Mouse (Mus musculus): ENCODE data around the gene Dguok.
A peak's percentile ranks its signal among the peaks of the same experiment; 100 is the strongest.

The Dguok gene

DNA sequence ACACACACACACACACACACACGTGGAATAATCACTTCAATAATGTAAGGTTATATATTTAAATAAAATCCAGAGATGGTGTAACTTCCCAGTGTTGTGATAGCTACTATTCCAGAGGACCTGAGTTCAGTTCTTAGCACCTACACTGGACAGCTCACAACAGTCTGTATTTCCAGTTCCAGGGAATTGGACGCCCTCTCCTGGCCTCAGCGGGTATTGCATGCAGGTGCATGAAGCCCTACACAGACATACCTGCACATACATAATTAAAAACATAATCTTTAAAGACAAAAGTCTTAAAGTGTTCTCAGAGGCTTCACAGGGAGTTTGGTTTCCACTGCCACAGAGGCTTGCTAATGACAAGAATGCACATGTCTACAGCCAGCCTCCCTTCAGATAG lies 6.3 kb downstream of the Dguok start:
- DNase-seq (ENCODE audit: extremely low spot score, low spot score): no peak

DNA sequence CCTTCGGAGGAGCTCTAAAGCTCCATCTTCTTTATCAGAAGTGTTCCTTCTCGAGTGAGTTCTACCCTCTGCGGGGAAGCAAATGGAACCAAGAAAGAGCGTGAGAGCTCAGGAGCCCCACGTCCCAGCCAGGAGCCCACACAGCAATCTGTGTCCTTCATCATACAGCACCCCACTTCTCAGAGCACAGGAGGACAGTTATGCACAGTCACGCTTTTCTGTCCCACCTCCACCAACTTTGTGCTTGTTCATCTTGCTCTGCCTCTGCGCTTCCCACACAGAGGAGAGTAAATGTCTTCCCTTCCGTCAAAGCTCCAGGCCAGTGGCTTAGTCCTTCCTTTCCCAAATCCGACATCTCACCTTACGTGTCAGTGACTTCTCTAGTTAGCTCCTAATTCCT lies 7.7 kb downstream of the Dguok start:
- DNase-seq (ENCODE audit: extremely low spot score, low spot score): no peak

DNA sequence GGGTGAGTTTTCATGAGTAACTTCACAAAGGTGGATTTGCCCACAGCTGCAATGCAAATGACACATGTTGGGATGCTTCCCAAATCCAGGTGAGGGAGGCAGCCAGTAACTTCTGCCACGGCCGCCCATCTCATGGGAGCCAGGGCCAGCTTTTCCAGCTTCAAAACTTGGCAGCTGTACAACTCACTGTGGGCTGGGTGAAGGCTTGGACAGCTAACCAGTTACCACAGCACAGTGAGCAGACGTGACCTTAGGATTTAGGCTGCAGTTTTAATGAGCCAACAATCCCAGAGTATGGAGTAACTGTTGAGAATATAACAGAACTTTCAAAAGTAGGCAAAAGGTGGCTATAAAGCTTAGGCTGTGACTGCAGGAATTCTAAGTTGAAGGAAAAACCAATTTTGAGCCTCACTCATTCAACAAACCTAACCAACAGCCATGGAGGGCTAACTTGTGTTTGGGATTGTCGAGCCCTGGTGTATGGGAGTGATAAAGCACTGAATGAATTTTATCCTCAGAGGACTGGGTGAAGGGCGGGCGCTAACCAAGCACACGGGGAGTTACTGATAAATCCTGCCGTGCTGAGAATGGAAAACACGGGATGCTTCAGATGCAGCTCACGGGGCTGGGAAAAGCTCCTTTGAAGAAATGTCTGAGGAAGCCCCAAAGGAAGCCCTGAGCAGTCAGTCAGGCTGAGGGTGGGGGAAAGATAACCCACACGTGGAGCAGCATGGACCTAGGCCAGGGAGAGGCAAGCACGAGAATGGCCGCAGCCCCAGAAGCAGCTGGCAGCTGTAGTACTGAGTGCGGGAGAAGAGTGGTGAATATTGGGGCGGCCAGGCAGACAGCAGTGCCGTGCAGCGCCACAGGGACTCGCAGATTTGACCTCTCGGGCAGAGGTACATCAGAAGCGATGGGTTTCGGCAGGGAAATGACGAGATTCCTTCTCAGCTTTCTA lies 9.7 kb downstream of the Dguok start:
- no peak for DNase-seq (ENCODE audit: extremely low spot score, low spot score)

DNA sequence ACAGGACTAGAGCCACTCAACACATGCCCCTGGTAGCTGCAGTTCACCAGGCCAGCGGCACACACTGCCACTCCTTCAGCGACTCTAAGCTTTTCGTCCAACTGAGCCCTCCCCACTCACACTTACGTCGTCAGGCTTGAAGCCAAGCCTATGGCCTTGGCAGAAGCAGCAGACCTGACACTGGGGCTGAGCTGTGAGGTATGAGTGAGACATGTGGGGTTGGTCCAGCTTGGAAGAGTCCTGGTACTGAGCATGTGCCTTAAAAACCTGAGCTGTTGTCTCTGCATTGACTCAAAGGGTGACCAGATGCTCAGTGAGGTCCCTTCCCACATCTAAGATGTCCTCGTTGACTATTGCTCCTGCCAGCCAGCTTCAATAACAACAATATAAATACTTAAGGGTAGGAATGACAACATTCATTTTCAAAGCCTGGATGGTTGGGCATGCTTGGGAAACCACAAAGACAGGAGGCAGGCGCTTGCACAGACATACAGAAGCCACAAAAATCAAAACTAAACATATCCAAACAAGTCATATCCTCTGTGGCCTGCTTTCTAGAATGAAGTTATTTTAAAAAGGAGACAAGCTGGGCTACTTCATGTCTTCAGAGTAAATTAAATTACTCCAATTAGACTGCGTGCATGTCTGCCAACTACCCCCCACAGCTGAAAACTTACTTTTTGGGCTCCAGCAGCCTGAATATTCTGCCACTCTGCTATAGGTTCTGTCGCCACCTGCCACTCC lies 10.6 kb downstream of the Dguok start:
- DNase-seq (ENCODE audit: extremely low spot score, low spot score): no peak

DNA sequence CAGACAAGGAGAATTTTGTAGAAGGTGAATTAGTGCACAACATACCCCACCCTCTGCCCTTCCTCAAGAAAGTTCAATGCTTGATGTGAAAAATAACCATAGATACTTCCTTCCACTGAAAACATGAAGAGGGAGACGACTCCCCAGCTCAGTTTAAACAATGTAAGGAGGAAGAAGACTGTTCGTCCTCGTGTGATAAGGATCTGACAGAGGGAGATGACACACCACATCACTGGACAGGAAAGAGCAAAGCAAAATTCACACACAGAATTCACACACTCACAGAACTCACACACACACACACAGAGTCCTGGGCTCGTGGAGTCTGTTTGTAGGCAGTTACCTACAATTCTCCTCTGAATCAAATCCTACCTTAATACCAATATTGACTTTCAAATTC lies 16.1 kb downstream of the Dguok start:
- DNase-seq (ENCODE audit: extremely low spot score, low spot score): no peak

DNA sequence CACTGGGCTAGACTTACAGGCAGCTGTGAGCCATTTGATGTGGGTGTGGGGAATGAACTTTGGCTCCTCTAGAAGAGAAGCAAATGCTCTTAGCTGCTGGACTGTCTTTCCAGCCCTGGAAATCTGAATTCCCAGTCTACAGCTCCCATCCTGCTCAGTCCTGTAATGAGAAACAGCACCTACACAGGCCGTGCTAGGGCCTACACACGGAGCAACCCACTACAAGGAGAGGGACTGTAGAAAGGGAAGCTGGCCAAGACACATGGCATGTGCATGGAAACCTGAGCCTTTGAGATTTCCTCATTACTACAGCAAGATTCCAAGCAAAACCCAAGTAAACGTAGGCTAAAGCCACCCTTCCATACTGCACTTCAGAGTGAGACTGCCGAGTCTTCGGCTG lies 18.6 kb downstream of the Dguok start:
- no peak for DNase-seq (ENCODE audit: extremely low spot score, low spot score)

DNA sequence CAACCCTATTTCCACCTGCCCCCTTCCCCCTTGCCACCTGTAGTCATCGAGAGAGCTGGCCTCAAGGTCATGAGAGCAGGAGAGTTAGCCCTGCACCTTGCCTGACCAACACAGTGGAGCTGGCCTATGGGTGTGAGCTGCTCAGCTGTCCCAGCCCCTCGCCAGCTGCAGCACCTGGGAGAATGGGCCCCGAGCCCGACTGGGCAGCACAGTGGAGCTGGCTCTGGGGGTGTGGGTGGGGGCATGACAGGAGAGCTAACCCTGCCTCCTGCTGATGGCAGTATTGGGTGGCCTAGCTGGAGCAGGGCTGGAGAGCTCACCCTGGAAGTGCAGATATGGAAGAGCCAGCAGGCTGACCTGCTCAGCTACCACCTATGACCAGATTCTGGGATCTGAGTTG lies 19.5 kb downstream of the Dguok start:
- DNase-seq (ENCODE audit: extremely low spot score, low spot score): no peak

DNA sequence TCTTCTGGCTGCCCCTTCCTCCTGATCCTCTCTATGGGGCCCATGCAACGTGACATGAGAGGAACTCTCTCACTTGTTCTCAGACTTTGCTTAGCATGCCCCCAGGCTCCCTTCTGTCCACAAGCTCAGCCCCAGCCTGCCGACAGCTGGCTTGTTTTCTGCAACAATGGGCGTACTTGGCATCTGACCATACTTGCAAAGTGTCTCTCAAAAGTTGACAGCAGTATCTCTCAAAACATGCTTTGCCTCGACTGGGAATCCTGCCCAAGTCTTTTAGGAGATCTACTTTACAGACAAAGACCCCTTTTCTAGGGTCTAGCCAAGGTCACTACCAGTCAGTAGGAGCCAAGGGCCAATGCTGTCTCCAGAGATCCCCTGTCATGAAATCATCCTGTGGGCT lies 20.9 kb downstream of the Dguok start:
- DNase-seq (ENCODE audit: extremely low spot score, low spot score): no peak

DNA sequence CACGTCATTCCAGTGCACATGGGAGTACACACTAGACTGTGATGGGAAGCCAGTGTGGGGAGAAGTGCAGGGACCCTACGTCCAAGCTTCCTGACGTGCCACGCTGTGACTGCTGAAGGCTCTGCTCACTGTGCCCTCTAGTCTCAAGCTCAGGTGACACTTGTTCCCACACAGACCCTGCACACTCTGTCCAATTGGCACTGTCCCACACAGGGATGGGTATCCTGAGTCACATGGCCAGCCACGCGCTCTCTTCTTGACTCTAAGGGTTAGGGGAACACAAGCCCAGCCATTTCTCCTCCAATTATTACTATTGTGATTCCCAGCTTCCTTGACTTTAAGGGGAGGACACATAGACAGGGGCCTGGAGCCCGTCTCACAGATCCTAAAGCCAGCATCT lies 23.0 kb downstream of the Dguok start:
- DNase-seq (ENCODE audit: extremely low spot score, low spot score): no peak

DNA sequence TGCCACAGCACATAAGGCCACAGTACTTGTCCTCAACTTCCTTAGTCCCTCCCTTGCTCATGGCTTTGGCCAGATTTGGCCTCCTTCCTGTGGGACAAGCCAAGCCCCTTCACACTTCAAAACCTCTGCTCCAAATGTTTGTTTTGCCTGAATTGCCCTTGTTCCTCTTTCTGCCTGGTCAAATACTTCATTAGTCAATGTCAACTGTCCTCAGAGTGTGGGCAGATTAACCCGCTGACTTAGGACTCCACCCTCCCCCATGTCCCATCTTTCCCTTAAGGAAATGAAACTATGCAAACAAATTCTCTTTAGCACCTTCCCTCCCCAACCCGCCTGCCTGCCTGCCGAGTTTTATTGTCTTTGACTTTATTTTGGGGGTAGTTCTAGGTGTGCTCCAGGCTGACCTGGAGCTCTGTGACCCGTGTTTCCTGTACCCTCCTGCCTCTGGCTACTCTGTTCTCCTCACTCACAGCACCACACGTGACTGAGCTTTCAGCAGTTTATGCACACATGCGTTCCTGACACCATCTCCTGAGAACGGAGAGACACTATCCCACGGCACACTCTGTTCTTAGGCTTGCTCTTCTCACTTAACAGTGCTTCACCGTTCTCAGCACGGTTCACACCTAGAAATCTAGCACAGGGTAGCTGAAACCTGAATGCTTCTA lies 24.2 kb downstream of the Dguok start:
- DNase-seq (ENCODE audit: extremely low spot score, low spot score): no peak

DNA sequence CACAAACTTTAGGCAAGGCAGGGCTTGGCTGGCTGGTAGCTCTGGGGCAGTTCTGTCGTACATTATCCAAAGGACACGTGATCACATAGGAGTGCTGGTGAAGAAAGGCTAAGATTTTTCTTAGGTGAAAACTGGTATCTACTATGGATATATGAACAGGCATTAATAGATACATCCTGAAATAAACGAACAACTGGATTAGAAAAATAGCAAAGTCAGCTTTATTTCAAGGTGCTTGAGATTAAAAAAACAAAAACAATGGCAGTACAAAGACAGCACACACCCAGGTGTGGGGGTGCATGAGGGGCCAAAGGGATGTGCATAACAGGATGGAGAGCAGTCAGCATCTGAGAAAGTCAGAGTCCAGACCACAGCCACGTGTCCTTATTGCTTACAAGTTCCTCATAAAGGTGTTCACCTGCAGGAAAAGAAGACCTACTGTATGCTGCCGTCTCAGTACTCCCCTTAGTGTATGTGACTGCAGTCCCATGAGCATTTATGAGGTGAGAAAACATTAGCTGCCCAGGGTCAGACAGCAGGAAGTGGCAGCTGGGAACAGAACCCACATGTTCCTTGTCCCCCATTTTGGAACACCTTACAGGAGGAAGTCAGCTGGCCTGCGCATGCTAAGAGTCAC lies 26.6 kb downstream of the Dguok start:
- no peak for DNase-seq (ENCODE audit: extremely low spot score, low spot score)

DNA sequence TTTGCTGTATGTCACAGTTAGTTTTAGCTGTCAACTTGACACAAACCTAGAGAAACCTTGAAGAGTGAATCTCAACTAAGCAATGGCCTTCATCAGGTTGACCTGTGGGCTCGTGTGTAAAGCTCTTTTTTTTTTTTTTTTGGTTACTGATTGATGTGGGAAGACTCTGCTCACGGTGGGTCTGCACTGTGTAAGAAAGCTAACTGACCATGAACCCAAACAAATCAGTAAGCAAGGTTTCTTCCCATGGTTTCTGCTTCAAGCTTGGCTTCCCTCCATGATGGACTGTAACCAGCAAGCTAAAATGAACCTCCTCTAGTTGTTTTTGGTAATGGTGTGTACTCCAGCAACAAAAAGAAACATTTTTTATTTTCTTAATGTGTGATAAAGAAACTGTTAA lies 27.6 kb downstream of the Dguok start:
- DNase-seq (ENCODE audit: extremely low spot score, low spot score): no peak

DNA sequence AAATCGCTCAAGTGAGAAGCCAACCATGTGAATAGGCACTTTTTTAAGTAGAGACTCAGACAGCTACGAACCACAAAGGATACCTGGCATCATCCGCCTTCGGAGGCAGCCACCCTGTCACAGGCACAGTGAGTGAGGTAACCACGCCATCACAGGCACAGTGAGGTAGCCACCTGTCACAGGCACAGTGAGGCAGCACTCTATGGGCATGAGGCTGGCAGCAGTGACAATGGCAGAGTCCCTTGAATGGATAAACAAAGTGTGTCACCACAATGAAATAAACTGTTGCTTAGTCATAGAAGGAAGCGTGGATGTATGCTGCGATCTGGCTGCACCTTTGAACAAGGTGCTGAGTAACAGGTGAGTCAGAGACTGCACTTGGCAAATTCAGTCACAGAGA lies 28.1 kb downstream of the Dguok start:
- DNase-seq (ENCODE audit: extremely low spot score, low spot score): no peak

DNA sequence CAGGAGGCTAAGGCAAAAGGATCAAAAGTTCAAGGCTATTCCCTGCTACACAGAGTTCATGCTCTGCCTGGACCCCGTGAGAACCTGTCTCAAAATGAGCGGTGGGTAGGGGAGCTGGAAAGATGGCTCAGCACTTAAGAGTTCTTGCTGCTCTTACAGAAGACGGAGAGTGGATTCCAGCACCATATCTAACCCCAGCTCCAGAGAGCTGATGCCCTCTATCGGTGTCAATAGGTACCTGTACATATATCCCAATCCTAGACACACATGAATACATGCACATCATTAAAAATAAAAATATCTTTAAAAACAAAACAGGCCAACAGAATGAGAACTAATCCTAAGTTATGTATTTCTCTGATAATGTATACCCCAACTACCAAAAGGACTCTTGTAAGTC lies 28.6 kb downstream of the Dguok start:
- DNase-seq (ENCODE audit: extremely low spot score, low spot score): no peak

DNA sequence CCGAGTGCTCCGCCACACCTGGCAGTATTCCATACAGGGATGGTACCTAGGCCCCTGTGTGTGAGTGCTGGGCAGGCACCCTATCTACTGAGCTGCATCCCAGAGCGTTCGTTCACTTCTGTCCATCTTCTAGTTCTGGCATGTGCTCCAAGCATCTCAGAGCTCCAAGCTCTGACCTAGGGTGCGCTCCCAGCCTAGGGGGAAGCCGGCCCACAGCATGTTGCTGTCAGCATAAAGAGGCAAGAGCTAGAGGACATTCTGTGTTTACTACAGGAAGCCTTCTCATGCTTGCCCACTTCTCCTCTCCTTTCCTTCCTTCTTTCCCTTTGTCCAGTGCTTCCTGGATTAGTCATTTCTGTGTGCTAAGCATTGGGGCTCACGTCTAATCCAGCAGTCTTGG lies 31.3 kb downstream of the Dguok start:
- no peak for DNase-seq (ENCODE audit: extremely low spot score, low spot score)

DNA sequence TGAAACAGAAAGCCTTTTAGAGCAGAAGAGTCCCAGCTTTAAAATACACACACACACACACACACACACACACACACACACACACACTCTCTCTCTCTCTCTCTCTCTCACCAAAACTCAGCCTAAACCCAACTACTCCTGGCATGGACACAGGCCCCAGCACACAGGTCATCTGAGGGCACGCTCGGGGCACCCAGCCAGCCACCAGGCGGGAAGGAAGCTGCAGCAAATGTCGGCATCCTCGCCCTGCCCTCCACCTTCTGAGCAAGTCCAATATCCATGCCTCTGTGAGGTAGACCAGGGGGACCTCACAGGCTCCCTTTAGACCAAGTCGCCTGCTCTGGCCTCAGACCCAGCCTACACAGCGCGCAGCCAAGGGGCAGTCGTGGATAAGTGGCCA lies 33.5 kb downstream of the Dguok start:
- no peak for DNase-seq (ENCODE audit: extremely low spot score, low spot score)

DNA sequence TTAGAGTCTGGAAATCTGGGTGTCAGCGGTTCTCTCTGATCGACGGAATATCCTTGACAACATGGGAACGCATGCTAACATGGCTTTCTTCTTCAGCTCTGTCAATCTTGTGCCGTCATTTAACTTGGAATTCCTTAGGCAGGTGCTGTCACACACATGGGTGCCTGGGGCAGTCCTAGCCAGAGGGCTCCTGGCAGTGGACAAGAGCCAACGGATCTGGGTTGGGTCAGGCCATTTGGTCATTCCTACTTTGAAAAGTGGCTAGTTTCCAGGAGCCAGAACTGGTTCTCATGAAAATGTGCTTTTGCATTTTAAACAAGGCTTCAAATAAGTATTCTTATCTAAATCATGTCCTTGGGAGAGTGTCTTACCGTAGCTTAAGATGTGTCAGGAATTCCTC lies 35.0 kb downstream of the Dguok start:
- no peak for DNase-seq (ENCODE audit: extremely low spot score, low spot score)

DNA sequence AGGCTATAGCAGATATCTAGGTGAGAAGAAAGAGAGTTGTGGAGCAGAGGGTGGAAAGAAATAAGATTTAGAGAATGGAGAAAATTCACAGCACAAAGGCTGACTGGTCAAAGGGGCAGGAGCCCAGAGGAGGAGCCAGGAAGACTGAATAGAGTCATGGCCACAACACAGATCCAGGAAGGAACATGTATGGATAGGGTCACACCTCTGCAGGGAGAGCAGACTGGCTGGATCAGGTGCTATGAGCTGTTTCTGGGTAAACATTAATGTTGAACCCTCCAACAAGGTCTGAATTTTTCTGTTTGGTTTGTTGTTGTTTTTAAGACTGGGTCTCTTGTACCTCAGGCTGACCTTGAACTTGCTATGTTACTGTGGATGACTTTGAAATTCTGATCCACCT lies 42.8 kb downstream of the Dguok start:
- no peak for DNase-seq (ENCODE audit: extremely low spot score, low spot score)

DNA sequence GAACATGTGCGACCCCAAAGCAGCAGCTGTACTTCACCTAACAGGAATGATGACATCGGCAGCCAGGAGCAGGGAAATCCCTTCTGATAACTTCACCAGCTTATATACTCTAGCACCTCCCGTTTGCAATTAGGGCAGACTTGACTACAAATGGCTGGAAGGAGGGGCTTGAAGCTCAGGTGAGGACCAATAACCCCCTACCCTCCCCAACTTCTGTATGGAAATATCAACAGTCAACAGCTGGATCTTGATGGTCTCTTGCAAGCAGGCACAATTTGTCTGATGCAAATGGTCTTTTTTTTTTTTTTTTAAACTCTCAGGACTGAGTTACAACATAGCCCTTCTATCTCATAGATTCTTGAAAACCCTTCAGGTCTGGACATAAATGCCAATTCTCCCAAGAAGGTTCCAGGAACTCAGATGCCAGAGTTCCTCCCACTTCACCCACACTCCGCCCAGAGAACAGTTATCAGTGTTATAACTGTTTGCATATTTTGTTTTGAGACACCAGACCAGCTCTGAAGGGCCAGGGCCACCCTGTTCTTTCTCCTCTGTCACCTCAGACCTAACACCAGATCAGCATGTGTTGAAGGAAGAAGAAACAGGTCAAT lies 47.6 kb downstream of the Dguok start, which contains the start of gene Tet3:
TSS of gene Tet3 (minus strand) at position 51 of the 611 bp plus-strand sequence.
- no peak for DNase-seq (ENCODE audit: extremely low spot score, low spot score)

DNA sequence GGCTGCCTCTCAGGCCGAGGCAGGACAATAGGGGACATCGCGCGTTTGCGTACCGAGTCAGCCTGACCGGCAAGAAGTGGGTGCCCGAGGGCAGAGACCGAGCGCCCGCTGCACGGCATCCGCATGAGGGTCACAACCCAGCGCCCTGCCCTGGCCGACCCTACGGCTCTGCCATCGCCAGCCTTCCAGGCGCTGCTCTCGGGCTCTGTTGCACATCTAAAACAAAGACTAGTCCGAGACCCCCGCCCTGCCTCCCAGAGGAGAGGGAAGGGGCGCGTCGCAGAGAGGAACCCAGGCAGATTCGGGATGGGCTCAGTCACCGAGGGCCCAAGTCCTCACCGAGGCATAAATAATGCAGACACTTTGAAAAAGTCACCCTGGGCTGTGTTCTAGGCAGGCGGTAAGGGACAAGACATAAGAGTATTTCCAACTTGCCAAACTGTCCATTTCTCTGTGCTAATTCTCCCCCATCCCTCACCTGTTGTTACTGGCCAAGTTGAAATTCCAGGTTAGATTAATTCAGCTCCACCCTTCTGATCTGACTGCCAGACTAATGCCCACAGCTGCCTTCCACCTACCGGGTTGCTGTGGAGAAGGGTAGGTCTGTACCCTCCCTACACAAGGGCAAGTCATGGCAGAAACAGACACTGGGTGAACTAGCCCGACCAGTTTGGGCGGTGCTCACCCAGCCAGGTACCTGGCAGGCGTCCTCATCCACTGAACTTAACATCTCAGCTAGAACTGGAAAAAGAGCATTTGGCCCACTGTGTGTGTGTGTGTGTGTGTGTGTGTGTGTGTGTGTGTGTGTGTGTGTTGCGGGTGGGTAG lies 49.6 kb downstream of the Dguok start:
- DNase-seq (ENCODE audit: extremely low spot score, low spot score): peak; percentile 82
